In genomic region chr8:64799306-64799705, GRCm38 (mm10) we compare ENCODE assay signal across 21 mouse cellular contexts.
"Had no signal": no experiment of that assay in that cellular context is flagged by ENCODE, and none has a peak within 500 bp of the region (broad histone marks: within the 10 kb centered on the region; RNA-seq: fewer than 3 reads in every experiment).

No protein-coding gene starts in this region.

- H3K27me3 ChIP-seq: kidney, embryonic 15.5 days; liver, embryonic 13.5 days; megakaryocyte, embryonic 14.5 days; midbrain, embryonic 13.5 days had no signal

- H3K9me3 ChIP-seq: kidney, embryonic 15.5 days; liver, embryonic 13.5 days; megakaryocyte, embryonic 14.5 days; midbrain, embryonic 10.5 days; midbrain, embryonic 13.5 days had no signal

- H3K4me1 ChIP-seq: kidney, embryonic 15.5 days; midbrain, embryonic 10.5 days had no signal

- H3K36me3 ChIP-seq: kidney, embryonic 15.5 days; liver, embryonic 13.5 days; midbrain, embryonic 10.5 days; midbrain, embryonic 13.5 days had no signal

- ATAC-seq: lung, postnatal 0 days; midbrain, embryonic 13.5 days; midbrain, embryonic 16.5 days had no signal

- H3K4me3 ChIP-seq: kidney, embryonic 15.5 days; left cerebral cortex, adult 2 months; liver, embryonic 13.5 days; megakaryocyte, embryonic 14.5 days; midbrain, embryonic 10.5 days; midbrain, embryonic 13.5 days had no signal

- H3K9ac ChIP-seq: kidney, embryonic 15.5 days; liver, embryonic 13.5 days; lung, embryonic 14.5 days; midbrain, embryonic 13.5 days had no signal

- H3K4me2 ChIP-seq: kidney, embryonic 15.5 days; liver, embryonic 13.5 days; lung, embryonic 14.5 days; midbrain, embryonic 13.5 days had no signal

- H3K27ac ChIP-seq: kidney, embryonic 15.5 days; left cerebral cortex, adult 2 months; liver, embryonic 13.5 days; macrophage; midbrain, embryonic 10.5 days; midbrain, embryonic 13.5 days; stomach, postnatal 0 days had no signal

- DNase-seq: kidney, adult 8-10 months; kidney, postnatal 10 days; kidney, postnatal 36 days; layer of hippocampus, postnatal 36 days; liver, embryonic 13.5 days; lung, embryonic 14.5 days; right cerebral cortex, adult 18-20 months; right cerebral cortex, postnatal 14 days; right cerebral cortex, postnatal 4 days; thymus, adult 2 months; thymus, postnatal 14 days; thymus, postnatal 4 days had no signal
